Mouse (Mus musculus): ENCODE results near the gene Esf1. TPM values are rescaled to one million over a fixed set of nuclear protein-coding genes. Genes with fewer than 3 reads are reported as not detected.

Esf1 gene
- polyA plus RNA-seq (2012; fragmentation: generic; extraction: Trizol), result 5.0 TPM
- long read RNA-seq, experiment 1, partial matches to known transcripts, result 30 of 34 reads
- long read RNA-seq, experiment 1, other reads (novel, unspliced or antisense), result 3 of 34 reads
- long read RNA-seq, experiment 2, partial matches to known transcripts, result 30 of 31 reads
- long read RNA-seq, experiment 2, other reads (novel, unspliced or antisense), result 1 of 31 reads

DNA sequence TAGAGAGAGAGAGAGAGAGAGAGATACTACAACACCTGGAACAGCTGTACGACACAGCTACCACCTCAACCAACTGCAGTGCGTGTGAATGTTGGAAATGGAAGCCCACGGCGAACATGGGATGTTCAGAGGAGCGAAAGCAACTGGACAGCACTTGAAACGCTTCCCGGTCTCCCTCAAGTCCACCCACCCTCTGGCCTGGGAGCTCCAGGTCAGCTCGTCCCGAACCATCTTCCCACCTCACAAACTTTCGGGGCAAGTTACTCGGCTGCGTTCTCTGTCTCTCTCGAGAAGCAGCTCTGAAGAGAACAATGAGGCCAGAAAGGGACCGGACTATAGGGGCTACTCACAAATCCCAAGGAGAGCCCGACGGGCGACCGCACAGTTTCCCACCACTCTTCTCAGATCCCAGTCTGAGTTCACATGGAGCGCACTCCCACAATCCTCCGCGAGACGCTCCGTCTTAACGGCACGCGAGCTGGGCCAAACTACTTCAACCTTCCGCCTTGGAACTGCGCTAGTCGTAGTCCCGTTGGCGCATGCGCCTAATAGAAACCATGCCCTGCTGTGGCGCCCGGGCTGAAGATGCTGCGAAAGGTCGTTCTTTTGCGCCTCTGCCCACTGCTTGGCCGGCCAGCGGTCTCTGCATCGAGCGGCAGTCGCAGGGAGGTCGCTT, at the start of gene Esf1, which contains the start of gene Ndufaf5:
Gene Esf1, minus strand, starts transcription at position 438 of the 676 bp plus-strand sequence.
Gene Ndufaf5, plus strand, starts transcription at position 523 of the 676 bp plus-strand sequence.
- H3K27me3 ChIP-seq (ENCODE audit: control insufficient read depth, insufficient read depth, insufficient read length), result no peaks in the 10 kb centered on the region
- peak; percentile 91 for TF ChIP-seq MAX (IDR thresholded peaks at IDR 0.05)
- no peak for TF ChIP-seq CTCF (IDR thresholded peaks at IDR 0.05; ENCODE audit: control insufficient read depth, insufficient read depth, insufficient read length)
- H3K4me3 ChIP-seq (ENCODE audit: insufficient read depth, poor library complexity, severe bottlenecking), result peak within 1 kb of the TSS; percentile 98
- H3K36me3 ChIP-seq (ENCODE audit: control insufficient read depth, insufficient read depth), result peaks cover 39% of the 10 kb centered on the region
- peaks cover 75% of the 10 kb centered on the region for H3K79me2 ChIP-seq (ENCODE audit: control insufficient read depth, insufficient read depth)
- H3K79me3 ChIP-seq (ENCODE audit: low read depth), result peaks cover 53% of the 10 kb centered on the region
- H3ac ChIP-seq (ENCODE audit: control insufficient read depth, insufficient read length, low read depth), result peak within 1 kb of the TSS; percentile 88

DNA sequence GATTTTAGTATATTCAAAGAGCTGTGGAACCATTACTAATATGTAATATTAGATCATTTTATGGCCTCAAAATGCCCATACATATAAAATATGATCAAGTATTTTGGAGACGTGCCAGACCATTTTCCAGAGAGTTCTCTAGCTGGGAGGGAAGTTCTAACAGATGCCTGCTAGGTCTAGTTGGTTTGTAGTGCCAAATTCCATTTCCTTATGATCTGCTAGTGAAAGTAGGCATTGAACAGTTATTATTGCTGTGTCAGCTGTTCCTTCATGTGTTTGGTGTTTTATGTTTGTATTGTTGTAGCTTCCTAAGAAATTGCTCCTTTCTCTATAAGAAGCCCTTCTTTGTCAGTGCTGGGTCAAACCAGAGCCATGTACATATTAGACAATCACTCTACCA, 45.6 kb upstream of the Esf1 start:
- H3ac ChIP-seq (ENCODE audit: control insufficient read depth, insufficient read length, low read depth), result no peak overlapping the region
- H3K36me3 ChIP-seq (ENCODE audit: control insufficient read depth, insufficient read depth), result no peaks in the 10 kb centered on the region
- H3K27me3 ChIP-seq (ENCODE audit: control insufficient read depth, insufficient read depth, insufficient read length), result no peaks in the 10 kb centered on the region
- H3K4me3 ChIP-seq (ENCODE audit: insufficient read depth, poor library complexity, severe bottlenecking), result no peak overlapping the region
- H3K79me2 ChIP-seq (ENCODE audit: control insufficient read depth, insufficient read depth), result no peaks in the 10 kb centered on the region
- no peaks in the 10 kb centered on the region for H3K79me3 ChIP-seq (ENCODE audit: low read depth)
- TF ChIP-seq CTCF (IDR thresholded peaks at IDR 0.05; ENCODE audit: control insufficient read depth, insufficient read depth, insufficient read length), result no peak

DNA sequence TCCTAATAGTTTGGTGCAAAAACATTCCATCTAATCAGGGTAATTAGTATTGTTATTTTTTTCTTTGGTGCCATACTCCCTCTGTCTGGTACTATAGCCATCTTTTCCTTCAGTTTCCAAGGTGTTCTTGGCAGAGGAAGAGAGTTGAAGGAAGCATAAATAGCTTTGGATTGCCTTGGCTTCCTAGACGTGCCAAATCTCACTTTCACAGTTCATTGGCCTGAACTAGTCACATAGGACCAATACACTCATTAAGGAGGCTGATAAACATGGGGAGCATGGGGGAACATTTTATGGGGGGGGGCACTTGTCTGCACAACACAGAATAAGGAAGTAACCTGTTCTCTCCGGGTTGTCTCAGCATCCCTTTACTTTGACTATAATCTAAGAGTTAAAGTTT, 45.1 kb upstream of the Esf1 start:
- no peak overlapping the region for H3K4me3 ChIP-seq (ENCODE audit: insufficient read depth, poor library complexity, severe bottlenecking)
- no peaks in the 10 kb centered on the region for H3K79me3 ChIP-seq (ENCODE audit: low read depth)
- H3ac ChIP-seq (ENCODE audit: control insufficient read depth, insufficient read length, low read depth), result no peak overlapping the region
- no peaks in the 10 kb centered on the region for H3K79me2 ChIP-seq (ENCODE audit: control insufficient read depth, insufficient read depth)
- no peak for TF ChIP-seq MYOD1 (IDR thresholded peaks at IDR 0.05; ENCODE audit: control insufficient read depth, insufficient read length, low read depth)
- no peak for TF ChIP-seq CTCF (IDR thresholded peaks at IDR 0.05; ENCODE audit: control insufficient read depth, insufficient read depth, insufficient read length)
- no peak for TF ChIP-seq MYOG (IDR thresholded peaks at IDR 0.05; ENCODE audit: control insufficient read depth, extremely low read depth, insufficient read length)
- TF ChIP-seq CEBPB (IDR thresholded peaks at IDR 0.05; ENCODE audit: low read depth), result no peak
- no peak for TF ChIP-seq FOSL1 (IDR thresholded peaks at IDR 0.05; ENCODE audit: insufficient read depth, low read length, poor library complexity, severe bottlenecking)
- TF ChIP-seq USF1 (IDR thresholded peaks at IDR 0.05; ENCODE audit: low read depth), result no peak
- TF ChIP-seq MAX (IDR thresholded peaks at IDR 0.05), result no peak
- no peaks in the 10 kb centered on the region for H3K27me3 ChIP-seq (ENCODE audit: control insufficient read depth, insufficient read depth, insufficient read length)
- no peaks in the 10 kb centered on the region for H3K36me3 ChIP-seq (ENCODE audit: control insufficient read depth, insufficient read depth)

DNA sequence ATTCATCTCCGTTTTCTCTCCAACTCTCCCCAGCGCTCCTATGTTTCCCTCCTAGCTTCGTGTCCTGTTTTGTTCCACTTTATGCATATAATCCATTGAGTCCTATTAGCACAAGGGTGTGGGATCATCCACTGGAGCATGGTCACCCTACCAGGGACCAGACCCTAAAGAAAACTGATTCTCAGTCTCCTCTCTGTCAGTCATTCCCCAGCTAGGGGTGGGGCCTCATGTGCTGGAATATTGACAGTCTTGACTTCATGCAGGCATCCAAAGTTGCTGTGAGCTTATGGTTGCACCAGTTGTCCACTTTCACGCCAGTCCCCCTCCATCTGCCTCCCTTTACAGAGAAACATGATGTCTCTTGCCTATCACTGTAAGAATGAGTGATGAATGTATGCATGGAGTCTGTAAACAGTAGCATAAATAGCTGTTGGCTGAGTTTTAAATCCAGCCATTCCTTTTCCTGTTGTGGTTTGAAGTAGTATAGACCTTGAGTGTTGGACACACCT, 44.2 kb upstream of the Esf1 start:
- no peak for TF ChIP-seq CTCF (IDR thresholded peaks at IDR 0.05; ENCODE audit: control insufficient read depth, insufficient read depth, insufficient read length)
- TF ChIP-seq MYOG (IDR thresholded peaks at IDR 0.05; ENCODE audit: control insufficient read depth, extremely low read depth, insufficient read length), result no peak
- no peak for TF ChIP-seq MYOD1 (IDR thresholded peaks at IDR 0.05; ENCODE audit: control insufficient read depth, insufficient read length, low read depth)
- no peak for TF ChIP-seq USF1 (IDR thresholded peaks at IDR 0.05; ENCODE audit: low read depth)
- no peak for TF ChIP-seq FOSL1 (IDR thresholded peaks at IDR 0.05; ENCODE audit: insufficient read depth, low read length, poor library complexity, severe bottlenecking)
- no peak for TF ChIP-seq CEBPB (IDR thresholded peaks at IDR 0.05; ENCODE audit: low read depth)
- no peaks in the 10 kb centered on the region for H3K36me3 ChIP-seq (ENCODE audit: control insufficient read depth, insufficient read depth)
- H3K4me3 ChIP-seq (ENCODE audit: insufficient read depth, poor library complexity, severe bottlenecking), result no peak overlapping the region
- no peaks in the 10 kb centered on the region for H3K27me3 ChIP-seq (ENCODE audit: control insufficient read depth, insufficient read depth, insufficient read length)
- H3K79me3 ChIP-seq (ENCODE audit: low read depth), result no peaks in the 10 kb centered on the region
- H3K79me2 ChIP-seq (ENCODE audit: control insufficient read depth, insufficient read depth), result no peaks in the 10 kb centered on the region
- no peak overlapping the region for H3ac ChIP-seq (ENCODE audit: control insufficient read depth, insufficient read length, low read depth)

DNA sequence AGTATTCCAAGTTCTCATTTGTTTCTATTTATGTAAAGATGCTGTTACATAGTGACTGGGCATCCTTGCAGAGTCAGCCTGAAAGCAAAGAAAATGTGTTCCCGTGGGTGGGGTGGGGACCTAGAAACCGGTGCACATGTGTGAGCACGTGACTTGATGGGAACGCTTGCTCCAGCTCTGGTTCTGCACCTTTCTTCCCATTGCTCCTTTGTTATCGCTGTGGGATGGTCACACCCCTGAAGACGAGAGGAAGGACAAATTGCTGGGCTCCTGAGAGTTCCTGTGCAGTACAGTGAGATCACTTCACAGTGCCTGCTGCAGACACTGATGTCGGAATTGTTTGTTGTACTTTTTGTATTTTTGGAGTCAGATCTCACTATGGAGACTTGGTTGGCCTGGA, 33.4 kb upstream of the Esf1 start:
- H3K79me2 ChIP-seq (ENCODE audit: control insufficient read depth, insufficient read depth), result no peaks in the 10 kb centered on the region
- H3K36me3 ChIP-seq (ENCODE audit: control insufficient read depth, insufficient read depth), result peaks cover 42% of the 10 kb centered on the region
- H3K4me3 ChIP-seq (ENCODE audit: insufficient read depth, poor library complexity, severe bottlenecking), result no peak overlapping the region
- H3ac ChIP-seq (ENCODE audit: control insufficient read depth, insufficient read length, low read depth), result no peak overlapping the region
- TF ChIP-seq MYOG (IDR thresholded peaks at IDR 0.05; ENCODE audit: control insufficient read depth, extremely low read depth, insufficient read length) (no peak), CEBPB (IDR thresholded peaks at IDR 0.05; ENCODE audit: low read depth) (no peak), CTCF (IDR thresholded peaks at IDR 0.05; ENCODE audit: control insufficient read depth, insufficient read depth, insufficient read length) (no peak), USF1 (IDR thresholded peaks at IDR 0.05; ENCODE audit: low read depth) (no peak), MAX (IDR thresholded peaks at IDR 0.05) (no peak), MYOD1 (IDR thresholded peaks at IDR 0.05; ENCODE audit: control insufficient read depth, insufficient read length, low read depth) (no peak), FOSL1 (IDR thresholded peaks at IDR 0.05; ENCODE audit: insufficient read depth, low read length, poor library complexity, severe bottlenecking) (no peak)
- H3K27me3 ChIP-seq (ENCODE audit: control insufficient read depth, insufficient read depth, insufficient read length), result no peaks in the 10 kb centered on the region
- no peaks in the 10 kb centered on the region for H3K79me3 ChIP-seq (ENCODE audit: low read depth)

DNA sequence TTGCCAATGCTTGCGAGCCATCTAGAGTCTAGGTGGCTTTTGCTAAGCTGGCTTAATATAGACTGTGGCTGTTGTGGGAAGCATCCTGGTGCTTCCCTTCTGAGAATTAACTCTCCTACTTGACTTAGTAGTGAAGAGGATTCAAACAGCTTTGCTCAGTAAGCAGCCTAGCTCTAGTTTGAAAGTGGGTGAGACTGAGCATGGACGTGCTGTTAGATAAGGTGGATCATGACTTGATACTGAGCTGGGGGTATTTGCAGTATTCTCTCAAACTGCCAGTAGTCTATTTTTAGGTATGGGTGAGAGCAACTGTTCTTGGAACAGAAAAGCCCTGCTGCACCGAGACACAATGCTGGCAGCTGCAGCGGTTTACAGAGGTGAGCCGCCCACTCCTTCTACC, 32.2 kb upstream of the Esf1 start:
- TF ChIP-seq FOSL1 (IDR thresholded peaks at IDR 0.05; ENCODE audit: insufficient read depth, low read length, poor library complexity, severe bottlenecking), result no peak
- no peak for TF ChIP-seq USF1 (IDR thresholded peaks at IDR 0.05; ENCODE audit: low read depth)
- no peak for TF ChIP-seq CTCF (IDR thresholded peaks at IDR 0.05; ENCODE audit: control insufficient read depth, insufficient read depth, insufficient read length)
- TF ChIP-seq CEBPB (IDR thresholded peaks at IDR 0.05; ENCODE audit: low read depth), result no peak
- TF ChIP-seq MYOG (IDR thresholded peaks at IDR 0.05; ENCODE audit: control insufficient read depth, extremely low read depth, insufficient read length), result no peak
- no peak for TF ChIP-seq MYOD1 (IDR thresholded peaks at IDR 0.05; ENCODE audit: control insufficient read depth, insufficient read length, low read depth)
- TF ChIP-seq MAX (IDR thresholded peaks at IDR 0.05), result no peak
- Histone ChIP-seq H3K79me2 (ENCODE audit: control insufficient read depth, insufficient read depth) (no peaks in the 10 kb centered on the region), H3K4me3 (ENCODE audit: insufficient read depth, poor library complexity, severe bottlenecking) (no peak overlapping the region), H3ac (ENCODE audit: control insufficient read depth, insufficient read length, low read depth) (no peak overlapping the region), H3K27me3 (ENCODE audit: control insufficient read depth, insufficient read depth, insufficient read length) (no peaks in the 10 kb centered on the region), H3K79me3 (ENCODE audit: low read depth) (no peaks in the 10 kb centered on the region), H3K36me3 (ENCODE audit: control insufficient read depth, insufficient read depth) (peaks cover 44% of the 10 kb centered on the region)
